Mouse (Mus musculus): ENCODE data around the gene Prss45. TPM values are rescaled to one million over a fixed set of nuclear protein-coding genes. Genes with fewer than 3 reads are reported as not detected.

Prss45 gene
- polyA plus RNA-seq, 1 experiment = not detected

DNA sequence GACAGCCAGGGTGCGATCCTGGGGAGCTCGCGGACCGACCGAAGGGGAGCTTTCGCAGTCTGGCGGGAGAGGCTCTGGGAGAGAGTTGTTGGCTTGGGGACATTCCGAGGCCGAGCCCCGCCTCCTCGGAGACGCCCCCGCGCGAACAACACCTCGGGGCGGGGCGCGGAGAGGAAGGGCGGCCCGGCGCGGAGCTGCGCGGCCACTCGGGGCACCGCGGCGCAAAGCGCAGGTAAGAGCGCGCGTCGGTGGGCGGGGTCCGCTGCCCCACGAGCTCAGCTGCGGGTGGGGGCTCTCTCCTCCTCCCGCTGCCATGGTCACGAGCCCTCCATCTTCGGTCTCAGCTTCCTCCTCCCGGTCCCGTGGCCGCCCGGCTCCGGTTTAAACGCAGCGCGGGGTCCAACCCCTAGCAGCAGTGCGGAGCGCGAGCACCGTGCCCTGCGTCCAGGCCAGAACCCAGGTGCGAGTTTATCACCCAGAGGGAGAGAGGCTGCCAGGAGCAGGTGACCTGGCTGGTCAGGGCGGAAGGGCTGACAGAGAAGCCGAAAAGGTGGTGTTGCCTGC, 45.7 kb downstream of the Prss45 start, which contains the start of gene Tmie:
TSS of gene Tmie (minus strand) at position 116 of the 564 bp plus-strand sequence.
- Histone ChIP-seq H3K79me3 (ENCODE audit: low read depth) (no peaks in the 10 kb centered on the region), H3K36me3 (ENCODE audit: control insufficient read depth, insufficient read depth) (no peaks in the 10 kb centered on the region), H3K27me3 (ENCODE audit: control insufficient read depth, insufficient read depth, insufficient read length) (no peaks in the 10 kb centered on the region), H3ac (ENCODE audit: control insufficient read depth, insufficient read length, low read depth) (no peak within 1 kb of the TSS), H3K4me3 (ENCODE audit: insufficient read depth, poor library complexity, severe bottlenecking) (peak within 1 kb of the TSS; percentile 25), H3K79me2 (ENCODE audit: control insufficient read depth, insufficient read depth) (no peaks in the 10 kb centered on the region)
- TF ChIP-seq CEBPB (IDR thresholded peaks at IDR 0.05; ENCODE audit: low read depth) (no peak), MYOG (IDR thresholded peaks at IDR 0.05; ENCODE audit: control insufficient read depth, extremely low read depth, insufficient read length) (no peak), MYOD1 (IDR thresholded peaks at IDR 0.05; ENCODE audit: control insufficient read depth, insufficient read length, low read depth) (no peak), CTCF (IDR thresholded peaks at IDR 0.05; ENCODE audit: control insufficient read depth, insufficient read depth, insufficient read length) (no peak), USF1 (IDR thresholded peaks at IDR 0.05; ENCODE audit: low read depth) (no peak), MAX (IDR thresholded peaks at IDR 0.05) (no peak), FOSL1 (IDR thresholded peaks at IDR 0.05; ENCODE audit: insufficient read depth, low read length, poor library complexity, severe bottlenecking) (no peak)

DNA sequence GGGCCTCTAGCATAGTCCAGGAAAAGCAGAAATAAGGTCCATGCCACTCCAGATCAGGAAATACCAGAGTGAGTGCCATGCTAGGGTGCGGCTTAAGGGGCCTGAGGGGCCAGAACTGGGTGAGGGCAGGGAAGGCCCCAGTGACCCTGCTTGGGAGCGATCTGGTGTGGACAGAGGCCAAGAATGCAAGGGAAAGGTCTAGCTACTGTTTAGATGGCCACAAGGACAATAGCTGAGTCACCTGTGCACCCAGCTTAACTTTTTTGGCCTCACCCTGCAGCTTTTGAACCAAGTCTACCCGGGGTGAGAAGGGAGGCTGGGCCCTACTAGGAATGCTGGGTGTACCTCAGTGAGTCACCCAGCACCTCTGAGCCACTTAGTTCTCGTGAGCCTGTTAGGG, 46.4 kb downstream of the Prss45 start:
- TF ChIP-seq CTCF (IDR thresholded peaks at IDR 0.05; ENCODE audit: control insufficient read depth, insufficient read depth, insufficient read length) = no peak
- no peak for TF ChIP-seq MYOG (IDR thresholded peaks at IDR 0.05; ENCODE audit: control insufficient read depth, extremely low read depth, insufficient read length)
- TF ChIP-seq CEBPB (IDR thresholded peaks at IDR 0.05; ENCODE audit: low read depth) = no peak
- TF ChIP-seq MAX (IDR thresholded peaks at IDR 0.05) = no peak
- Histone ChIP-seq H3K79me2 (ENCODE audit: control insufficient read depth, insufficient read depth) (no peaks in the 10 kb centered on the region), H3K36me3 (ENCODE audit: control insufficient read depth, insufficient read depth) (no peaks in the 10 kb centered on the region), H3K27me3 (ENCODE audit: control insufficient read depth, insufficient read depth, insufficient read length) (no peaks in the 10 kb centered on the region), H3K79me3 (ENCODE audit: low read depth) (no peaks in the 10 kb centered on the region), H3ac (ENCODE audit: control insufficient read depth, insufficient read length, low read depth) (no peak overlapping the region), H3K4me3 (ENCODE audit: insufficient read depth, poor library complexity, severe bottlenecking) (peak overlapping the region; percentile 25)

DNA sequence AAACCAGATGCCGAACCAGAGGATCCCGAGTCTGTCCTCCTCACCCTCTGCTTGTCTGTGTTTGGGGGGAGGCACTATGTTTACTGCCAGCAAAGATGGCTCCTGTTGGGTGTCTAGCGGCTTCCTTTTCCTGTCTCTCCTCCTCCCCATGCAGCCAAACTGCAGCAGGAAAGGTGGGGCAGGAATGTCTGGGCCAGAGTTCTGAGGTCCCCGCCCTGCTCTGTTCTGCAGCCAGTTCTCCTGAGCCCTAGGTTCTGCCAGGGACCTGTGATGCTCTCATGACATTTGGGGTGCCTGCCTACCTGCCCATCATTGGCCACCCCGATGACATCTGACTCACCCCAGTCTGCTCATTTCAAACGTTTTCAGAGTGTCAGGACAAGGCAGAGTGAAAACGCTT, 47.6 kb downstream of the Prss45 start:
- H3K79me2 ChIP-seq (ENCODE audit: control insufficient read depth, insufficient read depth) = no peaks in the 10 kb centered on the region
- H3K36me3 ChIP-seq (ENCODE audit: control insufficient read depth, insufficient read depth) = no peaks in the 10 kb centered on the region
- no peak overlapping the region for H3K4me3 ChIP-seq (ENCODE audit: insufficient read depth, poor library complexity, severe bottlenecking)
- H3K79me3 ChIP-seq (ENCODE audit: low read depth) = no peaks in the 10 kb centered on the region
- H3K27me3 ChIP-seq (ENCODE audit: control insufficient read depth, insufficient read depth, insufficient read length) = no peaks in the 10 kb centered on the region
- TF ChIP-seq MYOG (IDR thresholded peaks at IDR 0.05; ENCODE audit: control insufficient read depth, extremely low read depth, insufficient read length) = no peak
- no peak for TF ChIP-seq MAX (IDR thresholded peaks at IDR 0.05)
- TF ChIP-seq CEBPB (IDR thresholded peaks at IDR 0.05; ENCODE audit: low read depth) = no peak
- TF ChIP-seq CTCF (IDR thresholded peaks at IDR 0.05; ENCODE audit: control insufficient read depth, insufficient read depth, insufficient read length) = no peak
- TF ChIP-seq USF1 (IDR thresholded peaks at IDR 0.05; ENCODE audit: low read depth) = no peak
- no peak for TF ChIP-seq FOSL1 (IDR thresholded peaks at IDR 0.05; ENCODE audit: insufficient read depth, low read length, poor library complexity, severe bottlenecking)
- no peak for TF ChIP-seq MYOD1 (IDR thresholded peaks at IDR 0.05; ENCODE audit: control insufficient read depth, insufficient read length, low read depth)
- H3ac ChIP-seq (ENCODE audit: control insufficient read depth, insufficient read length, low read depth) = no peak overlapping the region

GRCm38 (mm10) chr9:110887388-110888303, 53.3 kb downstream of the Prss45 start:
- Histone ChIP-seq H3K36me3 (ENCODE audit: control insufficient read depth, insufficient read depth) (no peaks in the 10 kb centered on the region), H3K79me2 (ENCODE audit: control insufficient read depth, insufficient read depth) (no peaks in the 10 kb centered on the region), H3ac (ENCODE audit: control insufficient read depth, insufficient read length, low read depth) (no peak overlapping the region), H3K27me3 (ENCODE audit: control insufficient read depth, insufficient read depth, insufficient read length) (no peaks in the 10 kb centered on the region), H3K79me3 (ENCODE audit: low read depth) (no peaks in the 10 kb centered on the region), H3K4me3 (ENCODE audit: insufficient read depth, poor library complexity, severe bottlenecking) (no peak overlapping the region)
- TF ChIP-seq CEBPB (IDR thresholded peaks at IDR 0.05; ENCODE audit: low read depth) (no peak), FOSL1 (IDR thresholded peaks at IDR 0.05; ENCODE audit: insufficient read depth, low read length, poor library complexity, severe bottlenecking) (no peak), MYOD1 (IDR thresholded peaks at IDR 0.05; ENCODE audit: control insufficient read depth, insufficient read length, low read depth) (no peak), CTCF (IDR thresholded peaks at IDR 0.05; ENCODE audit: control insufficient read depth, insufficient read depth, insufficient read length) (no peak), MYOG (IDR thresholded peaks at IDR 0.05; ENCODE audit: control insufficient read depth, extremely low read depth, insufficient read length) (no peak), USF1 (IDR thresholded peaks at IDR 0.05; ENCODE audit: low read depth) (no peak)

DNA sequence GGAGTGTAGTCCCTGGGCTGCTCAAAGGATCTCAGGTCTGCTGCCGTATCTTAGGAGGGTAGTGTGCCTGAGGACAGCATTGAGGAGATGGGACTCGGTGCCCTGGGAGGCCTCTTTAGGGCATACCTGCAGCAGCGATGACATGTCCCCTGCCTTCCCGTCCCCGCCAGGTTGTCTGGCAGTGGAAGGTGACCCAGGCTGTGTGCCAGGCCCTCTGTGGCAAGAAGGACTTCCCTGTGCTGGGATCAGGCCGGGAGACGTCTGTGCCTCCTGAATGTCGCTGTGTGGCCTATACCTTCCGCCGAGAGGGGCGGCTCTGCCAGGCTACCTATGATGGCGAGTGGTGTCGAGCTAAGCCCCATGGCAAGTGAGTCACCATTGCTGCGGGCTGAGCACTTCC, 54.5 kb downstream of the Prss45 start:
- no peak overlapping the region for H3K4me3 ChIP-seq (ENCODE audit: insufficient read depth, poor library complexity, severe bottlenecking)

More for the DNA sequence above, 54.5 kb downstream of the Prss45 start:
- TF ChIP-seq MYOG (IDR thresholded peaks at IDR 0.05; ENCODE audit: control insufficient read depth, extremely low read depth, insufficient read length) (no peak), CTCF (IDR thresholded peaks at IDR 0.05; ENCODE audit: control insufficient read depth, insufficient read depth, insufficient read length) (no peak), MAX (IDR thresholded peaks at IDR 0.05) (no peak), MYOD1 (IDR thresholded peaks at IDR 0.05; ENCODE audit: control insufficient read depth, insufficient read length, low read depth) (no peak), USF1 (IDR thresholded peaks at IDR 0.05; ENCODE audit: low read depth) (no peak)
- Histone ChIP-seq H3ac (ENCODE audit: control insufficient read depth, insufficient read length, low read depth) (no peak overlapping the region), H3K36me3 (ENCODE audit: control insufficient read depth, insufficient read depth) (no peaks in the 10 kb centered on the region), H3K79me2 (ENCODE audit: control insufficient read depth, insufficient read depth) (no peaks in the 10 kb centered on the region), H3K27me3 (ENCODE audit: control insufficient read depth, insufficient read depth, insufficient read length) (no peaks in the 10 kb centered on the region), H3K79me3 (ENCODE audit: low read depth) (no peaks in the 10 kb centered on the region)

Measured in C2C12 (cell line).